Comparison of ENCODE assay signal across 7 mouse cellular contexts in genomic region chr8:70418954-70419353, GRCm38 (mm10). TPM values are rescaled to one million over a fixed set of nuclear protein-coding genes. Genes with fewer than 3 reads are reported as not detected.
DNase-seq lines count a peak whose midpoint lies in the region; ATAC-seq and TF ChIP-seq lines count a peak whose summit lies in the region.

No protein-coding gene starts in this region.

- no peak overlapping the region for H3K9ac ChIP-seq in midbrain, embryonic 14.5 days (replicated peaks; ENCODE audit: low read length)
- H3K9ac ChIP-seq in forebrain, postnatal 0 days = no peak overlapping the region
- H3K9ac ChIP-seq in intestine, embryonic 16.5 days (ENCODE audit: low read depth, low read length) = no peak overlapping the region

- H3ac ChIP-seq in myocyte (ENCODE audit: control insufficient read depth, insufficient read length) = no peak overlapping the region

- no peaks in the 10 kb centered on the region for H3K9me3 ChIP-seq in midbrain, embryonic 14.5 days (ENCODE audit: control insufficient read depth, low read length)
- H3K9me3 ChIP-seq in midbrain, embryonic 10.5 days (replicated peaks) = no peaks in the 10 kb centered on the region
- no peaks in the 10 kb centered on the region for H3K9me3 ChIP-seq in forebrain, postnatal 0 days (ENCODE audit: low read length)
- H3K9me3 ChIP-seq in intestine, embryonic 16.5 days (ENCODE audit: control insufficient read depth, low read length) = no peaks in the 10 kb centered on the region

- WGBS in midbrain, embryonic 14.5 days = 72% methylated on average over 14 of the region's 14 CpGs
- 88% methylated on average over 14 of the region's 14 CpGs for WGBS in midbrain, embryonic 10.5 days
- WGBS in forebrain, postnatal 0 days = 23% methylated on average over 14 of the region's 14 CpGs
- 37% methylated on average over 14 of the region's 14 CpGs for WGBS in intestine, embryonic 16.5 days

- no peak overlapping the region for H3K27ac ChIP-seq in midbrain, embryonic 14.5 days (replicated peaks; ENCODE audit: low read depth, low read length)
- H3K27ac ChIP-seq in midbrain, embryonic 10.5 days (replicated peaks) = no peak overlapping the region
- H3K27ac ChIP-seq in forebrain, postnatal 0 days (ENCODE audit: low read depth, low read length) = no peak overlapping the region
- H3K27ac ChIP-seq in intestine, embryonic 16.5 days (ENCODE audit: low read length) = no peak overlapping the region

- no peaks in the 10 kb centered on the region for H3K27me3 ChIP-seq in midbrain, embryonic 14.5 days (ENCODE audit: control insufficient read depth, insufficient read depth, low read length)
- H3K27me3 ChIP-seq in midbrain, embryonic 10.5 days (ENCODE audit: low read depth, poor library complexity, severe bottlenecking) = no peaks in the 10 kb centered on the region
- H3K27me3 ChIP-seq in forebrain, postnatal 0 days (ENCODE audit: insufficient read depth, low read length) = no peaks in the 10 kb centered on the region
- no peaks in the 10 kb centered on the region for H3K27me3 ChIP-seq in intestine, embryonic 16.5 days (replicated peaks; ENCODE audit: control insufficient read depth, insufficient read depth, low read length)
- H3K27me3 ChIP-seq in myocyte (ENCODE audit: control insufficient read depth, insufficient read depth, insufficient read length) = no peaks in the 10 kb centered on the region

- TF ChIP-seq CTCF in forebrain, postnatal 0 days (IDR thresholded peaks at IDR 0.05; ENCODE audit: low read depth) = no peak

- H3K4me2 ChIP-seq in midbrain, embryonic 14.5 days (ENCODE audit: low read length) = no peak overlapping the region
- H3K4me2 ChIP-seq in forebrain, postnatal 0 days (ENCODE audit: low read depth) = no peak overlapping the region
- no peak overlapping the region for H3K4me2 ChIP-seq in intestine, embryonic 16.5 days (ENCODE audit: low read depth, low read length)
- H3K4me2 ChIP-seq in myocyte (ENCODE audit: low read depth) = peak overlapping the region; percentile 18

- H3K4me1 ChIP-seq in midbrain, embryonic 14.5 days (ENCODE audit: control insufficient read depth, insufficient read depth, low read length) = peaks cover 13% of the 10 kb centered on the region
- H3K4me1 ChIP-seq in midbrain, embryonic 10.5 days = peaks cover 37% of the 10 kb centered on the region
- H3K4me1 ChIP-seq in forebrain, postnatal 0 days (ENCODE audit: insufficient read depth) = no peaks in the 10 kb centered on the region
- H3K4me1 ChIP-seq in intestine, embryonic 16.5 days (ENCODE audit: control insufficient read depth, insufficient read depth, low read length) = peaks cover 40% of the 10 kb centered on the region

- no peak overlapping the region for H3K4me3 ChIP-seq in midbrain, embryonic 14.5 days (replicated peaks; ENCODE audit: low read depth, low read length)
- H3K4me3 ChIP-seq in midbrain, embryonic 10.5 days = no peak overlapping the region
- no peak overlapping the region for H3K4me3 ChIP-seq in forebrain, postnatal 0 days (ENCODE audit: low read depth, low read length)
- no peak overlapping the region for H3K4me3 ChIP-seq in intestine, embryonic 16.5 days (ENCODE audit: low read length)
- H3K4me3 ChIP-seq in myocyte = no peak overlapping the region

- H3K79me2 ChIP-seq in myocyte (ENCODE audit: control insufficient read depth, insufficient read depth) = no peaks in the 10 kb centered on the region

- DNase-seq in midbrain, embryonic 14.5 days = peak; percentile 40
- DNase-seq in midbrain, embryonic 10.5 days (ENCODE audit: low spot score) = no peak
- peak; percentile 43 for DNase-seq in forebrain, postnatal 0 days
- DNase-seq in neural tube, embryonic 10.5 days (ENCODE audit: extremely low spot score, low spot score) = no peak

- H3K36me3 ChIP-seq in midbrain, embryonic 14.5 days (ENCODE audit: control insufficient read depth, insufficient read depth, low read length) = peaks cover 4% of the 10 kb centered on the region; the same call in 1 of the 2 replicates
- 0 out of 2 replicates have a peak, but pooled peaks cover 2% of the 10 kb centered on the region for H3K36me3 ChIP-seq in midbrain, embryonic 10.5 days
- no peaks in the 10 kb centered on the region for H3K36me3 ChIP-seq in forebrain, postnatal 0 days (ENCODE audit: insufficient read depth)
- no peaks in the 10 kb centered on the region for H3K36me3 ChIP-seq in intestine, embryonic 16.5 days (ENCODE audit: control insufficient read depth, insufficient read depth, low read length)
- no peaks in the 10 kb centered on the region for H3K36me3 ChIP-seq in myocyte (ENCODE audit: control insufficient read depth, insufficient read depth)

- no peak for TF ChIP-seq POLR2A in myocyte (IDR thresholded peaks at IDR 0.05; ENCODE audit: insufficient read length, low read depth)

- ATAC-seq in midbrain, embryonic 14.5 days (ENCODE audit: low FRiP score, low TSS enrichment) = no peak
- ATAC-seq in forebrain, postnatal 0 days = peak; percentile 30
- peak; percentile 32 for ATAC-seq in intestine, embryonic 16.5 days
- no peak for ATAC-seq in granulocyte monocyte progenitor cell, adult 5-6 weeks (replicated peaks; ENCODE audit: poor library complexity, severe bottlenecking)

TF ChIP-seq in myocyte, 11 proteins besides CTCF, POLR2A, EP300 and RAD21:
- TF ChIP-seq CEBPB (IDR thresholded peaks at IDR 0.05; ENCODE audit: insufficient read depth, poor library complexity, severe bottlenecking) (no peak), MYOG (IDR thresholded peaks at IDR 0.05; ENCODE audit: control insufficient read depth in 1 of 3, insufficient read depth in 1 of 3, insufficient read length in 2 of 3, low read depth in 2 of 3) (peak in 1 of 3 experiments; percentile 21)
TF ChIP-seq in myocyte: peak in this region for 1.

RNA-seq across cellular contexts. Expression of gene Crtc1, which starts 20.4 kb away (rescaled TPM):
- polyA plus RNA-seq in midbrain, embryonic 14.5 days (2014; fragmentation: Nextera tagmentation; extraction: Ambion mirVana) = 43.9 and 51.7 TPM in 2 replicates
- 12.9 and 16.5 TPM in 2 replicates for polyA plus RNA-seq in midbrain, embryonic 10.5 days (2016; fragmentation: Nextera tagmentation; extraction: Ambion mirVana)
- total RNA-seq in forebrain, postnatal 0 days (2014; rRNA removed) = 41.2 and 51.7 TPM in 2 replicates
- 43.8 and 52.9 TPM in 2 replicates for polyA plus RNA-seq in forebrain, postnatal 0 days (2015; fragmentation: Nextera tagmentation; extraction: Ambion mirVana)
- 12.9 and 16.4 TPM in 2 replicates for polyA plus RNA-seq in intestine, embryonic 16.5 days (2015; fragmentation: Nextera tagmentation; extraction: Ambion mirVana)
- polyA plus RNA-seq in myocyte (2012; fragmentation: generic; extraction: Trizol) = 9.6 TPM
- 7.4 and 19.5 TPM in 2 replicates for total RNA-seq in granulocyte monocyte progenitor cell, adult 5-6 weeks (2014; fragmentation: Nextera tagmentation)
- 2.3 and 4.8 TPM in 2 replicates for total RNA-seq in granulocyte monocyte progenitor cell, adult 5-6 weeks (2017)

RNA-seq across cellular contexts. Expression of gene Comp, which starts 45.6 kb away (rescaled TPM):
- polyA plus RNA-seq in midbrain, embryonic 14.5 days (2014; fragmentation: Nextera tagmentation; extraction: Ambion mirVana) = 0.47 TPM in 1 of 2 replicates, not detected in the other
- 0.37 and 0.39 TPM in 2 replicates for polyA plus RNA-seq in midbrain, embryonic 10.5 days (2016; fragmentation: Nextera tagmentation; extraction: Ambion mirVana)
- 0.81 TPM in 1 of 2 replicates, not detected in the other for total RNA-seq in forebrain, postnatal 0 days (2014; rRNA removed)
- 0.05 and 0.29 TPM in 2 replicates for polyA plus RNA-seq in forebrain, postnatal 0 days (2015; fragmentation: Nextera tagmentation; extraction: Ambion mirVana)
- 0.39 and 0.51 TPM in 2 replicates for polyA plus RNA-seq in intestine, embryonic 16.5 days (2015; fragmentation: Nextera tagmentation; extraction: Ambion mirVana)
- polyA plus RNA-seq in myocyte (2012; fragmentation: generic; extraction: Trizol) = 0.05 TPM
- 0.88 TPM in 1 of 2 replicates, not detected in the other for total RNA-seq in granulocyte monocyte progenitor cell, adult 5-6 weeks (2014; fragmentation: Nextera tagmentation)
- total RNA-seq in granulocyte monocyte progenitor cell, adult 5-6 weeks (2017) = not detected in 2 replicates

RNA-seq across cellular contexts. Expression of gene Klhl26, which starts 57.8 kb away (rescaled TPM):
- 24.2 and 27.2 TPM in 2 replicates for polyA plus RNA-seq in midbrain, embryonic 14.5 days (2014; fragmentation: Nextera tagmentation; extraction: Ambion mirVana)
- polyA plus RNA-seq in midbrain, embryonic 10.5 days (2016; fragmentation: Nextera tagmentation; extraction: Ambion mirVana) = 16.9 and 20.7 TPM in 2 replicates
- 29.9 and 34.8 TPM in 2 replicates for total RNA-seq in forebrain, postnatal 0 days (2014; rRNA removed)
- polyA plus RNA-seq in forebrain, postnatal 0 days (2015; fragmentation: Nextera tagmentation; extraction: Ambion mirVana) = 30.8 and 35.3 TPM in 2 replicates
- 21.2 and 21.5 TPM in 2 replicates for polyA plus RNA-seq in intestine, embryonic 16.5 days (2015; fragmentation: Nextera tagmentation; extraction: Ambion mirVana)
- 32.5 TPM for polyA plus RNA-seq in myocyte (2012; fragmentation: generic; extraction: Trizol)
- 2.1 and 4.4 TPM in 2 replicates for total RNA-seq in granulocyte monocyte progenitor cell, adult 5-6 weeks (2014; fragmentation: Nextera tagmentation)
- 4.0 and 4.1 TPM in 2 replicates for total RNA-seq in granulocyte monocyte progenitor cell, adult 5-6 weeks (2017)

Comparison
In these comparisons a context has a peak if more than half of its experiments do, and no peak if none do; other contexts are left out.
1. DNase-seq: peak in midbrain, embryonic 14.5 days (single experiment) and forebrain, postnatal 0 days (single experiment); none in midbrain, embryonic 10.5 days (single experiment) and neural tube, embryonic 10.5 days (single experiment).
2. ATAC-seq: peak in forebrain, postnatal 0 days (single experiment) and intestine, embryonic 16.5 days (single experiment); none in midbrain, embryonic 14.5 days (single experiment) and granulocyte monocyte progenitor cell, adult 5-6 weeks (single experiment).